Mouse (Mus musculus) liver, embryonic 14.5 days (tissue): Measurements from ENCODE around the gene Lpp. TPM values are rescaled to one million over a fixed set of nuclear protein-coding genes. Genes with fewer than 3 reads are reported as not detected.
A peak's percentile ranks its signal among the peaks of the same experiment; 100 is the strongest.

Experiments used
- ATAC-seq: fragments of 200-750 bp; cut with Nextera tagmentation; 2 replicates; pipeline ENCODE4 v1.8.0; 2017; ENCODE audit warnings: moderate number of reproducible peaks, mild to moderate bottlenecking, moderate library complexity; ENCODE audit not compliant: insufficient read depth
- DNase-seq, 3 experiments: peaks; one replicate each; pipeline ENCODE4 v3.0.0-alpha.2; 2012 to 2013; ENCODE audit warnings: low read depth in 3 of 3, low spot score in 3 of 3
- H3K27ac ChIP-seq: fragments of 300-500 bp; sonication (generic); 2 replicates; pipeline ENCODE4 v1.5.1; 2014; ENCODE audit warnings: moderate library complexity, mild to moderate bottlenecking, control low read depth, inconsistent platforms
- H3K27me3 ChIP-seq: fragments of 300-500 bp; sonication (generic); 2 replicates; pipeline ENCODE4 v1.6.1; 2014; ENCODE audit warnings: mild to moderate bottlenecking, low read length, moderate library complexity; ENCODE audit not compliant: control insufficient read depth, insufficient read depth
- H3K36me3 ChIP-seq: fragments of 300-500 bp; sonication (generic); replicated peaks from 2 replicates; pipeline ENCODE4 v1.6.1; 2014; ENCODE audit warnings: low read depth; ENCODE audit not compliant: control insufficient read depth, insufficient read depth
- H3K4me1 ChIP-seq, 2 experiments: fragments of 200-500 bp in 1 of 2; fragments of 300-500 bp in 1 of 2; sonication (generic) in 1 of 2; replicated peaks; 2 replicates each; pipeline ENCODE4 v1.6.1; 2012 to 2014; ENCODE audit warnings: antibody characterized with exemption in 1 of 2, inconsistent platforms in 1 of 2, low read length in 1 of 2; ENCODE audit not compliant: control insufficient read depth in 2 of 2, insufficient read depth in 2 of 2
- H3K4me2 ChIP-seq: fragments of 300-500 bp; sonication (generic); 2 replicates; pipeline ENCODE4 v1.6.1; 2014; ENCODE audit warnings: low read depth, mild to moderate bottlenecking, control low read depth, moderate library complexity
- H3K4me3 ChIP-seq, 2 experiments: fragments of 200-500 bp in 1 of 2; fragments of 300-500 bp in 1 of 2; sonication (generic) in 1 of 2; 2 replicates each; pipeline ENCODE4 v1.5.1; 2012 to 2014; ENCODE audit warnings: low read depth in 2 of 2, low read length in 2 of 2, mild to moderate bottlenecking in 2 of 2, control low read depth in 1 of 2, inconsistent platforms in 1 of 2, moderate library complexity in 1 of 2; ENCODE audit not compliant: insufficient read depth in 1 of 2
- H3K9ac ChIP-seq: fragments of 300-500 bp; sonication (generic); replicated peaks from 2 replicates; pipeline ENCODE4 v1.6.1; 2014; ENCODE audit warnings: mild to moderate bottlenecking, control low read depth, moderate library complexity
- H3K9me3 ChIP-seq: fragments of 300-500 bp; sonication (generic); 2 replicates; pipeline ENCODE4 v1.6.1; 2016; ENCODE audit warnings: low read length, mixed read lengths; ENCODE audit not compliant: control insufficient read depth
- CTCF ChIP-seq: IDR thresholded peaks from 2 replicates; pipeline ENCODE4 v1.5.1; 2016; ENCODE audit warnings: antibody characterized with exemption, low read depth, control low read depth
- EP300 ChIP-seq: IDR thresholded peaks from 2 replicates; pipeline ENCODE4 v1.6.1; 2016; ENCODE audit warnings: antibody characterized with exemption, low read depth
- WGBS: fragments of 180-500 bp; shearing (Covaris S2); extraction: QIAGEN DNeasy Blood & Tissue Kit; methylation state at CpG from one replicate; pipeline ENCODE4 v1.1.7; 2014; ENCODE audit not compliant: insufficient replicate concordance; 5-methylcytosine and 5-hydroxymethylcytosine counted together
- polyA plus RNA-seq, 2 experiments: library from polyadenylated mRNA; depleted of rRNA in 1 of 2; stranded (reverse) in 1 of 2; unstranded in 1 of 2; fragments of >200 nt; fragmentation: Nextera tagmentation in 1 of 2; extraction: Ambion mirVana in 1 of 2; gene quantifications; 2 replicates each; pipeline versions ENCODE4 v1.2.1 to v1.2.3; 2012 to 2014

Lpp gene
- polyA plus RNA-seq, 2 experiments: 1.4 to 4.3 TPM

DNA sequence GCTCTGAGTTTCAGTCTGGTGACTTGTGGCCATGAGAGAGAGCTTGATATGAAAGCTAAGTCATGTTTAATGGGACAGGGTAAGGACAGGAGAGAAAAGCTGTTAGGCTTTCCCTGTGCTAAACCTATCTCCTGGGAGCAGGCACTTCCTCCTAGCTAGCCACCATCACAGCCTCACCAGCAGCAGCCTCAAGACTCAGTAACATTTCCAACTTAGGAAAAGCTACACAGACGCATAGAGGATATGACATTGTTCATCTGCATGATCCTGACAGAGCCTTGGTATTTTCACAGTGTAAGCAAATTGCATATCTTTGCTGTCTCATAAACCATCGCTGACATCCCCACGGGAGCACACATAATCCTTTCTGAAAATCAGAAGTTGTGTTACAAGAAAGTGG lies 598.7 kb downstream of the Lpp start:
- ATAC-seq: no peak
- no peak for DNase-seq
- TF ChIP-seq CTCF (no peak), EP300 (no peak)
- no peaks in the 10 kb centered on the region for H3K4me1 ChIP-seq
- no peak overlapping the region for H3K9ac ChIP-seq
- H3K36me3 ChIP-seq: no peaks in the 10 kb centered on the region
- H3K4me3 ChIP-seq: no peak overlapping the region
- no peaks in the 10 kb centered on the region for H3K9me3 ChIP-seq
- no peaks in the 10 kb centered on the region for H3K27me3 ChIP-seq
- H3K27ac ChIP-seq: no peak overlapping the region
- WGBS: 30% methylated on average over 3 of the region's 3 CpGs
- no peak overlapping the region for H3K4me2 ChIP-seq

DNA sequence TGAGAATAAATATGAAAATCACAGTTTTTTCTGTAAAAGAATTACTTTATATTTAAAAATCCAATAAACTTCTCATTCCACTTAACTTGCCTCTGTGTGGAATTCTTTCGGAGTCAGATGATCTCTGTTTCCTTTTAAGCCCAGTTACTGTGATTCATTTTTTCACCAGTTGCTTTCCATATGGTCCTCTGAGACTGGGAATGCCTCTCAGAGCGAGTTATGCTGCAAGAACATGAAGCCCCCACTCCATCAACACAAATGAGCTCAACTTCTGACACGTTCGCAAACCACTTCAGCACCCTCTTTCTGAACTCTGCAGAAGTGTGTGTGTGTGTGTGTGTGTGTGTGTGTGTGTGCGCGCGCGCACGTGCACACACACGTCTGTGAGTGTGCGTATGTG lies 599.2 kb downstream of the Lpp start:
- Histone ChIP-seq H3K4me1 (no peaks in the 10 kb centered on the region), H3K4me3 (no peak overlapping the region), H3K27ac (no peak overlapping the region), H3K9me3 (no peaks in the 10 kb centered on the region), H3K36me3 (no peaks in the 10 kb centered on the region), H3K4me2 (no peak overlapping the region), H3K9ac (no peak overlapping the region), H3K27me3 (no peaks in the 10 kb centered on the region)
- TF ChIP-seq EP300: no peak
- TF ChIP-seq CTCF: no peak
- 69% methylated on average over 11 of the region's 11 CpGs for WGBS
- DNase-seq (no peak), ATAC-seq (no peak)

- ATAC-seq: no peak
- Histone ChIP-seq H3K36me3 (no peaks in the 10 kb centered on the region), H3K4me1 (0 out of 4 replicates have a peak, but pooled peaks cover 0 to 3% of the 10 kb centered on the region in 2 experiments), H3K9ac (no peak overlapping the region), H3K4me2 (no peak overlapping the region), H3K4me3 (no peak overlapping the region), H3K27ac (no peak overlapping the region), H3K9me3 (no peaks in the 10 kb centered on the region), H3K27me3 (no peaks in the 10 kb centered on the region)
- 28% methylated on average over 5 of the region's 5 CpGs for WGBS
- TF ChIP-seq CTCF (no peak), EP300 (no peak)
- peak in 1 of 3 experiments; percentile 11 for DNase-seq
Measured at GRCm38 (mm10) chr16:25010980-25011877, 617.9 kb downstream of the Lpp start.

- 58% methylated on average over 3 of the region's 3 CpGs for WGBS
- no peak overlapping the region for H3K4me2 ChIP-seq
- H3K4me3 ChIP-seq: no peak overlapping the region
- no peak overlapping the region for H3K9ac ChIP-seq
- no peak for ATAC-seq
- H3K27ac ChIP-seq: no peak overlapping the region
- 0 out of 4 replicates have a peak, but pooled peaks cover 0 to 3% of the 10 kb centered on the region in 2 experiments for H3K4me1 ChIP-seq
- H3K27me3 ChIP-seq: no peaks in the 10 kb centered on the region
- no peaks in the 10 kb centered on the region for H3K36me3 ChIP-seq
- no peak for TF ChIP-seq EP300
- no peak for TF ChIP-seq CTCF
- no peaks in the 10 kb centered on the region for H3K9me3 ChIP-seq
- DNase-seq: no peak
Measured at GRCm38 (mm10) chr16:25012938-25013337, 619.6 kb downstream of the Lpp start.

DNA sequence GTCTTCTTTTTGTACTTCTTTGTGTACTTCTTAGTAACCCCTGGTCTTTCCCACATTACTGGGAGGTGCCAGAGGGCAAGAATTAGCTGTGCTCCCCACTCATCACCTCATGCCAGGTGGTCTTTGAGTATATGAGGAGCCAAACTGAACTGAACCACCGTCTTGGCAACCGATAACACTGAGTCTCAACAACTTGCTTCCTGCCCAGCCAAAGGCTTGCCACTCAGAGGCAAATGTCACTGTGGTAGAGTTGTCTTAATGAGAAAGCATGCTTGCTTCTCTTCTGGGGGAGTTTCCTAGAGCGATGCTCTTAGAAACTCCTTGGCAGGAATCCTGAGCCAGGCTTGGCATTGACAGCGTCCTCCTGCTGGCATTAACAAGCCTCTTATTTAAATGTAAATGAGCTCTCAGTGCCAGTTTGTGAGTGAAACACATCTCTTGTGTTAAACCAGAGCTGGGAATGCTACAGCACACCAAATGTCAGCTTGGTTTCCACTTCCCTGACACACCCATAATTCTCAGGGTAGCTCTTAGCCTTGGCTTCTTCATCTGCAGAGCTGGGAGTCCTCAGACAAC lies 623.0 kb downstream of the Lpp start:
- ATAC-seq (no peak), DNase-seq (no peak)
- Histone ChIP-seq H3K36me3 (no peaks in the 10 kb centered on the region), H3K4me2 (no peak overlapping the region), H3K9me3 (no peaks in the 10 kb centered on the region), H3K9ac (no peak overlapping the region), H3K4me3 (no peak overlapping the region), H3K27ac (no peak overlapping the region), H3K27me3 (no peaks in the 10 kb centered on the region), H3K4me1 (0 out of 4 replicates have a peak, but pooled peaks cover 0 to 3% of the 10 kb centered on the region in 2 experiments)
- 51% methylated on average over 4 of the region's 4 CpGs for WGBS
- TF ChIP-seq EP300 (no peak), CTCF (no peak)
